Mouse (Mus musculus) forebrain, embryonic 16.5 days (tissue): ENCODE results near the gene Ddrgk1. TPM values are rescaled to one million over a fixed set of nuclear protein-coding genes. Genes with fewer than 3 reads are reported as not detected.
A peak's percentile ranks its signal among the peaks of the same experiment; 100 is the strongest.

Experiments
- ATAC-seq: fragments of 200-750 bp; cut with Nextera tagmentation; 2 replicates; pipeline ENCODE4 v1.8.0; 2017; ENCODE audit warnings: mild to moderate bottlenecking, moderate library complexity
- H3K27ac ChIP-seq: fragments of 300-500 bp; sonication (generic); 2 replicates; pipeline ENCODE4 v1.5.1; 2014; ENCODE audit warnings: low read length, control low read depth
- H3K27me3 ChIP-seq: fragments of 300-500 bp; sonication (generic); replicated peaks from 2 replicates; pipeline ENCODE4 v1.6.1; 2014; ENCODE audit warnings: low read length; ENCODE audit not compliant: control insufficient read depth, insufficient read depth
- H3K36me3 ChIP-seq: fragments of 300-500 bp; sonication (generic); 2 replicates; pipeline ENCODE4 v1.6.1; 2014; ENCODE audit not compliant: control insufficient read depth, insufficient read depth
- H3K4me1 ChIP-seq: fragments of 300-500 bp; sonication (generic); replicated peaks from 2 replicates; pipeline ENCODE4 v1.6.1; 2014; ENCODE audit warnings: low read length; ENCODE audit not compliant: control insufficient read depth, insufficient read depth
- H3K4me2 ChIP-seq: fragments of 300-500 bp; sonication (generic); 2 replicates; pipeline ENCODE4 v1.6.1; 2014; ENCODE audit warnings: mild to moderate bottlenecking, low read length, control low read depth
- H3K4me3 ChIP-seq: fragments of 300-500 bp; sonication (generic); replicated peaks from 2 replicates; pipeline ENCODE4 v1.5.1; 2014; ENCODE audit warnings: mild to moderate bottlenecking, low read length, control low read depth
- H3K9ac ChIP-seq: fragments of 300-500 bp; sonication (generic); replicated peaks from 2 replicates; pipeline ENCODE4 v1.6.1; 2014; ENCODE audit warnings: low read depth, low read length, control low read depth
- H3K9me3 ChIP-seq: fragments of 300-500 bp; sonication (generic); 2 replicates; pipeline ENCODE4 v1.6.1; 2016; ENCODE audit warnings: low read length; ENCODE audit not compliant: control insufficient read depth
- WGBS: fragments of 180-500 bp; shearing (Covaris S2); extraction: QIAGEN DNeasy Blood & Tissue Kit; methylation state at CpG from one replicate; pipeline ENCODE4 v1.1.7; 2014; 5-methylcytosine and 5-hydroxymethylcytosine counted together
- polyA plus RNA-seq: library from polyadenylated mRNA; unstranded; fragments of >200 nt; fragmentation: Nextera tagmentation; extraction: Ambion mirVana; gene quantifications from 2 replicates; pipeline ENCODE4 v1.2.1, GENCODE M21; 2015

Gene Ddrgk1
- polyA plus RNA-seq = 57.1 and 62.3 TPM in 2 replicates

- Histone ChIP-seq H3K4me1 (peaks cover 30% of the 10 kb centered on the region), H3K4me2 (peak within 1 kb of the TSS; percentile 87), H3K9ac (peak within 1 kb of the TSS; percentile 86), H3K27me3 (no peaks in the 10 kb centered on the region), H3K27ac (peak within 1 kb of the TSS; percentile 99), H3K9me3 (no peaks in the 10 kb centered on the region), H3K36me3 (peaks cover under 1% of the 10 kb centered on the region; the same call in 1 of the 2 replicates), H3K4me3 (peak within 1 kb of the TSS; percentile 75)
- under 1% methylated on average over 39 of the region's 40 CpGs for WGBS
- peak; percentile 97 for ATAC-seq
Measured at GRCm38 (mm10) chr2:130664102-130664701, at the start of gene Ddrgk1. Gene Ddrgk1 (minus strand): TSS chr2:130664659.

GRCm38 (mm10) chr2:130707057-130707456 lies 42.6 kb upstream of the Ddrgk1 start:
- Histone ChIP-seq H3K36me3 (peaks cover 18% of the 10 kb centered on the region), H3K4me3 (no peak overlapping the region)

GRCm38 (mm10) chr2:130706602-130707001 lies 42.1 kb upstream of the Ddrgk1 start:
- Histone ChIP-seq H3K27ac (no peak overlapping the region), H3K9ac (no peak overlapping the region), H3K4me1 (peaks cover 7% of the 10 kb centered on the region), H3K9me3 (no peaks in the 10 kb centered on the region), H3K36me3 (peaks cover 17% of the 10 kb centered on the region), H3K27me3 (no peaks in the 10 kb centered on the region), H3K4me3 (no peak overlapping the region), H3K4me2 (no peak overlapping the region)
- 73% methylated on average over 4 of the region's 4 CpGs for WGBS
- no peak for ATAC-seq

More at GRCm38 (mm10) chr2:130707057-130707456, 42.6 kb upstream of the Ddrgk1 start:
- peaks cover 7% of the 10 kb centered on the region for H3K4me1 ChIP-seq
- H3K9me3 ChIP-seq = no peaks in the 10 kb centered on the region
- no peak overlapping the region for H3K27ac ChIP-seq
- no peak overlapping the region for H3K9ac ChIP-seq
- no peaks in the 10 kb centered on the region for H3K27me3 ChIP-seq
- no peak for ATAC-seq
- 65% methylated on average over 10 of the region's 10 CpGs for WGBS
- H3K4me2 ChIP-seq = no peak overlapping the region

GRCm38 (mm10) chr2:130705178-130705577 lies 40.7 kb upstream of the Ddrgk1 start:
- no peak for ATAC-seq

GRCm38 (mm10) chr2:130704040-130705001 lies 39.9 kb upstream of the Ddrgk1 start:
- ATAC-seq = peak; percentile 57; the same call in 1 of the 2 replicates
- Histone ChIP-seq H3K27ac (peak overlapping the region; percentile 24; the same call in 1 of the 2 replicates), H3K9ac (no peak overlapping the region), H3K36me3 (peaks cover 9% of the 10 kb centered on the region; the same call in 1 of the 2 replicates), H3K4me2 (no peak overlapping the region), H3K27me3 (no peaks in the 10 kb centered on the region), H3K4me1 (peaks cover 7% of the 10 kb centered on the region), H3K4me3 (no peak overlapping the region), H3K9me3 (no peaks in the 10 kb centered on the region)
- 63% methylated on average over 9 of the region's 9 CpGs for WGBS

More at GRCm38 (mm10) chr2:130705178-130705577, 40.7 kb upstream of the Ddrgk1 start:
- Histone ChIP-seq H3K27ac (no peak overlapping the region), H3K36me3 (peaks cover 9% of the 10 kb centered on the region; the same call in 1 of the 2 replicates), H3K9ac (no peak overlapping the region), H3K4me1 (peaks cover 7% of the 10 kb centered on the region), H3K4me3 (no peak overlapping the region), H3K4me2 (no peak overlapping the region), H3K27me3 (no peaks in the 10 kb centered on the region), H3K9me3 (no peaks in the 10 kb centered on the region)
- 69% methylated on average over 6 of the region's 6 CpGs for WGBS

GRCm38 (mm10) chr2:130697821-130698266 lies 33.4 kb upstream of the Ddrgk1 start:
- Histone ChIP-seq H3K36me3 (no peaks in the 10 kb centered on the region), H3K27ac (no peak overlapping the region), H3K9ac (peak overlapping the region; percentile 59; the same call in 1 of the 2 replicates), H3K9me3 (no peaks in the 10 kb centered on the region), H3K4me2 (peak overlapping the region; percentile 100), H3K27me3 (peaks cover 13% of the 10 kb centered on the region), H3K4me3 (peak overlapping the region; percentile 57), H3K4me1 (peaks cover 17% of the 10 kb centered on the region)
- WGBS = under 1% methylated on average over 14 of the region's 14 CpGs
- peak; percentile 51 for ATAC-seq

- peak within 1 kb of the TSS; percentile 57 for H3K4me3 ChIP-seq
- H3K9ac ChIP-seq = peak within 1 kb of the TSS; percentile 59
- peak within 1 kb of the TSS; percentile 100 for H3K4me2 ChIP-seq
- peaks cover 13% of the 10 kb centered on the region for H3K27me3 ChIP-seq
- peaks cover 17% of the 10 kb centered on the region for H3K4me1 ChIP-seq
- peak; percentile 66 for ATAC-seq
- WGBS = under 1% methylated on average over 65 of the region's 65 CpGs
- H3K27ac ChIP-seq = no peak within 1 kb of the TSS
- no peaks in the 10 kb centered on the region for H3K9me3 ChIP-seq
- H3K36me3 ChIP-seq = no peaks in the 10 kb centered on the region
Measured at GRCm38 (mm10) chr2:130697153-130697810, 32.8 kb upstream of the Ddrgk1 start, which contains the start of gene Slc4a11. Gene Slc4a11 (minus strand): TSS chr2:130697519.

- H3K9ac ChIP-seq = peak overlapping the region; percentile 59
- no peaks in the 10 kb centered on the region for H3K36me3 ChIP-seq
- H3K4me1 ChIP-seq = peaks cover 17% of the 10 kb centered on the region
- H3K27ac ChIP-seq = no peak overlapping the region
- ATAC-seq = no peak; the same call in none of the 2 replicates
- under 1% methylated on average over 31 of the region's 31 CpGs for WGBS
- H3K4me2 ChIP-seq = peak overlapping the region; percentile 100
- peak overlapping the region; percentile 57 for H3K4me3 ChIP-seq
- H3K27me3 ChIP-seq = peaks cover 13% of the 10 kb centered on the region
- no peaks in the 10 kb centered on the region for H3K9me3 ChIP-seq
Measured at GRCm38 (mm10) chr2:130696700-130697152, 32.3 kb upstream of the Ddrgk1 start.
